Mouse (Mus musculus): Measurements from ENCODE around the gene Nr1d1.

DNA sequence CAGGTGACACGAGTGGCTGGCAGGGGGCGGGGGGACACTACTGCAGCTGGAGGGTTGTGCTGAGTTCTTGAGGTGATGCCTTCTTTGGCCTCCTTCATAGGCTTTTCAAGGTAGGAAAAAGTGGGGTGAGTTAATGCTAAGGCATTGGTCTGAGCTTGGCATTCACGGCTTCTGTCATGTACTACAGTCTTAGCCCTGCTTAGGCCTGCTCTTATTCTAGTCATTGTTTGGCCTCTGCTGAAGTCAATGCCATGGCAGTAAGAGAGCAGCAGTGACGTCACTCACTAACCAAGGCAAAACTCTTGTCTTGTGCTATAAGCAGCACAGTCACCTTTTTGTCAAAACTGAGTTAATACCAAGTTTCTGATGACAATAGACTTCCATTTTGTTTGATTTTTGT is 22.8 kb upstream of the Nr1d1 start:
- TF ChIP-seq CTCF (IDR thresholded peaks at IDR 0.05; ENCODE audit: insufficient read depth, low read depth, low read length) (no peak), POLR2A (IDR thresholded peaks at IDR 0.05; ENCODE audit: insufficient read depth, low read depth, low read length) (no peak)
